Mouse (Mus musculus) heart, embryonic 10.5 days (tissue): ENCODE measurements around the gene Ldlrap1. TPM values are rescaled to one million over a fixed set of nuclear protein-coding genes. Genes with fewer than 3 reads are reported as not detected.

Experiments
- DNase-seq: peaks from one replicate; pipeline ENCODE4 v3.0.0-alpha.2; 2017; ENCODE audit warnings: low spot score
- H3K27ac ChIP-seq: fragments of 300-500 bp; sonication (generic); 2 replicates; pipeline ENCODE4 v1.5.1; 2016; ENCODE audit warnings: mild to moderate bottlenecking
- H3K27me3 ChIP-seq: fragments of 300-500 bp; sonication (generic); 2 replicates; pipeline ENCODE4 v1.6.1; 2016; ENCODE audit warnings: mild to moderate bottlenecking; ENCODE audit not compliant: poor library complexity, insufficient read depth, severe bottlenecking
- H3K36me3 ChIP-seq: fragments of 300-500 bp; sonication (generic); 2 replicates; pipeline ENCODE4 v1.6.1; 2016; ENCODE audit warnings: mild to moderate bottlenecking, moderate library complexity
- H3K4me1 ChIP-seq: fragments of 300-500 bp; sonication (generic); 2 replicates; pipeline ENCODE4 v1.6.1; 2016; ENCODE audit warnings: mild to moderate bottlenecking
- H3K4me3 ChIP-seq: fragments of 300-500 bp; sonication (generic); 2 replicates; pipeline ENCODE4 v1.5.1; 2016; ENCODE audit warnings: mild to moderate bottlenecking, moderate library complexity
- H3K9me3 ChIP-seq: fragments of 300-500 bp; sonication (generic); 2 replicates; pipeline ENCODE4 v1.6.1; 2016; ENCODE audit warnings: mild to moderate bottlenecking, moderate library complexity
- WGBS: fragments of 180-500 bp; shearing (Covaris S2); methylation state at CpG from one replicate; pipeline ENCODE4 v1.1.7; 2016; 5-methylcytosine and 5-hydroxymethylcytosine counted together
- polyA plus RNA-seq: library from polyadenylated mRNA; unstranded; fragments of >200 nt; fragmentation: Nextera tagmentation; extraction: Ambion mirVana; gene quantifications from 2 replicates; pipeline ENCODE4 v1.2.1, GENCODE M21; 2016

Ldlrap1 gene
- polyA plus RNA-seq, 1 experiment from 2014 or later = 17.6 TPM

DNA sequence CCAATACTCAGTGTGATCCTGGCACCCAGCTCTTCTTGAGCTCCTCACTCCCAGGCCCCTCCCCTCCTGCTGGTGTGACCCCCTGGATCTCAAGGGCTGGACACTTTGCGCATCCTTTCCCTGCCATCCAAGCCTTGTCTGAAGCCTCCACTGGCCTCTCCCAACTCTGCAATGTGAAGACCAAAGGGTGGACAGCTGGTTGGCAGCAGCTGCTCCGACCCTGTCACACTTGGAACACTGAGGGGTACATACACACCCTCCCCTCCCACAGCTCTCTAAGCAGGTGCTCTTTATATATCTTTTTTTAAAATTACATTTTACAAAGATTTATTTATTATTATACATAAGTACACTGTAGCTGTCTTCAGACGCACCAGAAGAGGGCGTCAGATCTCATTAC lies 27.6 kb downstream of the Ldlrap1 start:
- Histone ChIP-seq H3K27ac (no peak overlapping the region), H3K36me3 (peaks cover 3% of the 10 kb centered on the region; the same call in 1 of the 2 replicates), H3K4me1 (peaks cover 61% of the 10 kb centered on the region), H3K27me3 (0 out of 2 replicates have a peak, but pooled peaks cover 8% of the 10 kb centered on the region), H3K9me3 (no peaks in the 10 kb centered on the region), H3K4me3 (no peak overlapping the region)
- WGBS = 92% methylated on average over 4 of the region's 4 CpGs
- no peak for DNase-seq

DNA sequence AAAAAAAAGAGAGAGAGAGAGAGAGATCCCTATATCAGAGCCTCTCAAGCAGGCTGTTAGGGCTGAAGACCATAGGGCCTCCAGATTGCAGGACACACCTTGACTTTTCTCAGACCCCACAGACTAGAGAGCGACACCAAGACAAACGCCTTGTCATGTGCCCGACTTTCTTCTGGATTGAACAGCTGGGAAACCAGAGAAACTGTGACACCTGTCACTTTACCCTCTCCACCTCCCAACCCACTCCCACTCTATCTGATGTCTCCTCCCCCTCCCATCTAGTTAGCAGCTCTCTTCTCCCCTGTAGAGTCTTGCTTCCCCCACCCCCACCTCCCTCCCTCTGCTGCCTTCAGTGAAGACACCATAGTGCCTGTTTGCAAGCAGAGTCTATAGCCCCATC lies 28.3 kb downstream of the Ldlrap1 start:
- no peaks in the 10 kb centered on the region for H3K9me3 ChIP-seq
- WGBS = 71% methylated on average over 3 of the region's 3 CpGs
- no peak overlapping the region for H3K4me3 ChIP-seq
- peaks cover 59% of the 10 kb centered on the region for H3K4me1 ChIP-seq
- no peak for DNase-seq
- 0 out of 2 replicates have a peak, but pooled peaks cover 8% of the 10 kb centered on the region for H3K27me3 ChIP-seq
- no peak overlapping the region for H3K27ac ChIP-seq
- H3K36me3 ChIP-seq = peaks cover 3% of the 10 kb centered on the region; the same call in 1 of the 2 replicates

DNA sequence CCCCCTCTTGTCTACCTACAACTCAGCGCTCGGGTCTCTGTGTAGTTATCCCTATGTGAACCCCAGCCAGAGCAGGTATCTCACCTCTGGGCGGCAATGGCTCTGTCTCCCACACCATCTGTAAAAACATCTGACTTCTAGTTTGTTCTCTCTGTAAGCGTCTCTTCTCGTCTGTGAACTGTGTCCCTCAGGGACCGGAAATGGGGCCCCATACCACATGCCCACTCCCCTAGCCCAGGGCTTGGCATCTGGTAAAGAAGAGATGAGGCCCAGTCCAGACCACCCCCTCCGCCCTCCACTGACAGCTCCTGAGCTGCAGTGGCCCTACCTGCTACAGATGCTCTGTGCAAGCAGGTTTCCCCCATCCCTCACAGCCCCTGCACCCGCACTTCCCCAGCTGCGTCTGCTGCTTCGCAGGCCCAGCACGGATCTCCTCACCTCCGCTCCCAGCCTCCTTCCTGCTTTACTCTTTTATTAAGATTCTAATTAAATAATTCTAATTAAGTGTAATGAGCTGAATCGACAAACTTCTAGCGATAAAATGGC lies 30.4 kb downstream of the Ldlrap1 start:
- Histone ChIP-seq H3K4me3 (no peak overlapping the region), H3K27ac (no peak overlapping the region), H3K27me3 (0 out of 2 replicates have a peak, but pooled peaks cover 8% of the 10 kb centered on the region), H3K9me3 (no peaks in the 10 kb centered on the region), H3K36me3 (no peaks in the 10 kb centered on the region), H3K4me1 (peaks cover 50% of the 10 kb centered on the region)
- no peak for DNase-seq
- WGBS = 63% methylated on average over 14 of the region's 14 CpGs

DNA sequence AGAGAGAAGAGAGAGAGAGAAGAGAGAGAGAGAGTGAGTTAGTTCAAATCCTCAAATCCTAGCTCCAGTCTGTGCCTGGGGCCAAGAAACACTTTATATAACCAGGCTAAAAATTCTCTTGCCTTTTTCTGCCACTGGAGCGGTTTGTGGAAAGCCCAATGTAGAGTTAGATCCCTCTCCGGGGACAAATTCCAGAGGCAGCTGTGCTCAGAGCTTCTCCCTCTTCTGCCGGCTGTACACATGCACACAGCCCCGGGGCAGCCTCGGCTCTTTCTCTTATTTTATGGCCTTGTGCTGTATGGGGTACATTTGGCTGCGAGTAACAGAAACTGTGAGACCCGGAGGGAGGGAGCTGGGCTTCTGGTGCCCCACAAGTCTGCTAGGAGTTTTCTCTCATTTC lies 31.7 kb downstream of the Ldlrap1 start:
- Histone ChIP-seq H3K9me3 (no peaks in the 10 kb centered on the region), H3K4me3 (no peak overlapping the region), H3K27ac (no peak overlapping the region), H3K36me3 (no peaks in the 10 kb centered on the region), H3K27me3 (0 out of 2 replicates have a peak, but pooled peaks cover 8% of the 10 kb centered on the region), H3K4me1 (peaks cover 38% of the 10 kb centered on the region)
- DNase-seq = no peak
- WGBS = 68% methylated on average over 7 of the region's 7 CpGs

DNA sequence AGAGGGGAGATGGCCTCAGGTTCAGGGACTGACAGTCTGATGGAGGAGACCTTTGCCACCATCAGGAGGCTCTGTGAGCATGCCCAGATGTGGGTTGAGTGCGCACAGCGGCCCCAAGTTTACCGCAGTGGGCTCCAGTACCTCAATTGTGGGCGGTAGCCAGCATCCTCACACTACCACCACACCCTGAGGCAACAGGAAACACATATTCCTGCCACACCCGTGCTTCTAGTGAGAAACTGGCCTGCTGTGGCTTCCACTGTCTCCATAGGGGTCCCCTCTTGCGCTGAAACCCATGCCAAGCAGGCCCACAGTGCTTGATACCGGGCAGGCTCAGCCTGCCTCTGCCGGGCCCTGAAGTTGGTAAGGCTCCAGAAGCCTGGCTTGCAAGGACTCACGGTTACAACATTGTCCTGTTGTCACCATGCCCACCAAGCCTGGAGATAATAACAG lies 33.2 kb downstream of the Ldlrap1 start:
- 41% methylated on average over 9 of the region's 9 CpGs for WGBS
- peak overlapping the region; percentile 38; the same call in 1 of the 2 replicates for H3K4me3 ChIP-seq
- H3K36me3 ChIP-seq = no peaks in the 10 kb centered on the region
- H3K27ac ChIP-seq = peak overlapping the region; percentile 77
- H3K9me3 ChIP-seq = no peaks in the 10 kb centered on the region
- H3K27me3 ChIP-seq = 0 out of 2 replicates have a peak, but pooled peaks cover 8% of the 10 kb centered on the region
- H3K4me1 ChIP-seq = peaks cover 46% of the 10 kb centered on the region
- no peak for DNase-seq

DNA sequence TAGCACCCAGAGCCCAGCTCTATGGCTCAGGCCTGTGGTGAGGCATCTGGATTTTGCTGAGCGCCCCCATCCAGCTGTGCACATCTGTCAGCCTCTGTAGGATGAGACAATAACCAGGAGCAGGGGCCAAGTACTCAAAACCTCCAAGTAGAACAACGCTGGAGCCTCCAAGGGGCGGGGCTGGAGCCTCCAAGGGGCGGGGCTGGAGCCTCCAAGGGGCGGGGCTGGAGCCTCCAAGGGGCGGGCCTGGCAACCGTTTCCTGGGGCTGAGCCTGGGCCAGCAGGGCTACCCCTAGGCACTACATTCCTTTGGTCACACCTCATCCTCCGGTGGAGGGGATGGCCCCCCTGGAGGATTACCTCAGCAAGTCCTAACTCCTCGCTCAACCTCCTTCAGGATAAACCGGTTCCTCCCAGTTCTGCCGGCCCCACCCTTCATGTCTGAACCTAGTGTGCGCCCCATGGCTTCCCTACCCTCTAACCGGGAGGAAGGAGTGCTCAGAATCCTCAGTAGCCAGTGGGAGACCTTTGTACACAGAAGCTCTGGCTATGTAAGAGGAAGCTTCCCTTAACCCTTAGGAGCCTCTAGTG lies 33.7 kb downstream of the Ldlrap1 start:
- no peaks in the 10 kb centered on the region for H3K36me3 ChIP-seq
- 0 out of 2 replicates have a peak, but pooled peaks cover 8% of the 10 kb centered on the region for H3K27me3 ChIP-seq
- peaks cover 48% of the 10 kb centered on the region for H3K4me1 ChIP-seq
- H3K27ac ChIP-seq = peak overlapping the region; percentile 77
- peak overlapping the region; percentile 38 for H3K4me3 ChIP-seq
- WGBS = 3% methylated on average over 13 of the region's 13 CpGs
- H3K9me3 ChIP-seq = no peaks in the 10 kb centered on the region
- DNase-seq = peak; percentile 84

DNA sequence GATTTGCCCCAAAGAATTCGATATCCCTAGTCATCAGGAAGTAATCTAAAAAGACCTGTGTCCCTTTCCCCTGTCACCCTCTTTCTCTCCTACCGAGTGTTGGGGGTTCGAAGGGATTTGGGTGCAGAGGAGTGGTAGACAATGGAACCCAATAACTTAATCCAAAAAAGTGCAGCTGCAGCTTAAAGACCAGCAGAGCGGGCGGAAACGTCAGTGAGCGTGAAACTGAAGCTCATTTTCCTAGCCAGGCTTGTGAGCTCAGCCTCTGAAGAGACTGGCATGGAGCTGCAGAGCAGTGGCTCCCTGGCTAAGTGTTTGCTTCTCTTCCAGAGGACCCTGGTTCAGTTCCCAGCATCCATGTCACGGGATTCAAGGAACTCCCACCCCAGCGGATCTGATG lies 34.5 kb downstream of the Ldlrap1 start:
- no peak for DNase-seq
- peaks cover 51% of the 10 kb centered on the region for H3K4me1 ChIP-seq
- no peaks in the 10 kb centered on the region for H3K9me3 ChIP-seq
- H3K27ac ChIP-seq = no peak overlapping the region
- WGBS = 65% methylated on average over 9 of the region's 9 CpGs
- H3K36me3 ChIP-seq = no peaks in the 10 kb centered on the region
- no peak overlapping the region for H3K4me3 ChIP-seq
- H3K27me3 ChIP-seq = 0 out of 2 replicates have a peak, but pooled peaks cover 8% of the 10 kb centered on the region

DNA sequence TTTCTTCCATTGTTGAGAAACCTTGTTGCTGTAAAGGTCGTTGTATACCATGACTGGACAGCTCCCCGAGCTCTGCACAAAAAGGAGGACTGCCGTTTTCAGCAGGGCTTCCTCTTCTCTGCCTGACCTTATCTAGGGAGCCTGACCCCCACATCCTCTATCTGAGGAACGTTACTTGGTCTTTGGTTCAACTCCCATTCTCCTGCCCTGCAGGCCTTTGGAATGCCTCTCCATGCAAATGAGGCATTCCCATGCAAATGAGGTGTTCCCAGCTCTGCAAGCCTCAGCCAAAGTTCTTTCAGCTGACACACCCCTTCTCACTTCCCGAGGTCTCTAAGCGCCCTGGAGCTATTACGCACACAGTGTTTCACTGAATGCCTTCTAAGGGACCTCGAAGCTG lies 37.7 kb downstream of the Ldlrap1 start:
- no peaks in the 10 kb centered on the region for H3K9me3 ChIP-seq
- H3K4me3 ChIP-seq = peak overlapping the region; percentile 16; the same call in 1 of the 2 replicates
- H3K4me1 ChIP-seq = peaks cover 41% of the 10 kb centered on the region
- peak overlapping the region; percentile 31; the same call in 1 of the 2 replicates for H3K27ac ChIP-seq
- DNase-seq = no peak
- H3K36me3 ChIP-seq = no peaks in the 10 kb centered on the region
- WGBS = 1% methylated on average over 8 of the region's 8 CpGs
- H3K27me3 ChIP-seq = no peaks in the 10 kb centered on the region

DNA sequence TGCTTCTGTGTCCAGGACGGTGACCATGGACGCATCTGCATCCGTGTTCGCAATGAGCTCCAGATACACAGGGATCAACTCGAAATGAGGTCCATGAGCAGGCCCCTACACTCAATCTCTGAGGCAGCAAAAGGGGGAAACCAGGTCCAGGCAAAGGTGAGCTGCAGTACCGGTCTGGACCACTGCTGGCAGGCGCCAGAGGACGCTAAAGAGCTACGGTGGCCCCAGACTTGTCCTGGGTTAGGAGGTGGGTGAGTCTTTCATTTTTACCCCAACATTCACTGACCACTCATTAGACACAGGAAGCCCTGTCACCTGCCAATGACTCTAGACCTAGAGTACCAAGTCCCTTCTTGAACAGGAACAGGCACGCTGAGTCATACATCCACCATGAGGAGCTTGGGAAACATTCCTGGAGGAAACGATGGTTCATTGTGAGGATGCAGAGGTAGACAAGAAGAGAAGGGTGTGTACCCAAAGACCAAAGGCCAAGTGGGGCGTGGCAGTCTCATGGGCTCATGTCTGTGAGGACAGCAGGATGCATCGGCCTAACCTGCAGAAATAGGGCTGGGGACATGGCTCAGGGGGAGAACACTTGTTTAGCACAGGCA lies 42.0 kb downstream of the Ldlrap1 start:
- WGBS = 65% methylated on average over 13 of the region's 13 CpGs
- DNase-seq = no peak
- no peak overlapping the region for H3K27ac ChIP-seq

DNA sequence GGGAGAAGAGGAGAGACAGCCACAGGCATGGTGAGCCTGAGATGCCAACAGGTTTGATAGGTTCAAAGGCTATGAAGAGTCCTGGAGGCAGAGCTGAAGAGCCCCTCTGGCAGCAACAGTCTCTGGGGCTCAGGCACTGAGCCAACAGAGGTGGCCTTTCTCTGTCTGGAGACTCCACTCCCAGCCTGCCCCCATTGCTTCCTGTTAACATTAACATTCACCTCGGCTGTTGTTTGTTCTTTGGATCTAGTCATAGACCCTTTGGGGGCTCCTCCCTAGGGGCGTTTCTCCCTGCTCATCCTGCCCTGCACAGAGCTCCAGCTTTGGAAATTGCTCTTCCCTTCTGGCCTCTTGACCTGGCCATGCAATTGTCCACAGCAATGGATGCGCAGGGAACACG lies 42.9 kb downstream of the Ldlrap1 start:
- no peak overlapping the region for H3K27ac ChIP-seq
- H3K4me1 ChIP-seq = peaks cover 31% of the 10 kb centered on the region
- no peak for DNase-seq
- H3K9me3 ChIP-seq = no peaks in the 10 kb centered on the region
- no peak overlapping the region for H3K4me3 ChIP-seq
- WGBS = 60% methylated on average over 4 of the region's 4 CpGs
- no peaks in the 10 kb centered on the region for H3K27me3 ChIP-seq
- H3K36me3 ChIP-seq = no peaks in the 10 kb centered on the region

More for the DNA sequence above, 42.0 kb downstream of the Ldlrap1 start:
- Histone ChIP-seq H3K36me3 (no peaks in the 10 kb centered on the region), H3K27me3 (no peaks in the 10 kb centered on the region), H3K9me3 (no peaks in the 10 kb centered on the region), H3K4me3 (no peak overlapping the region), H3K4me1 (peaks cover 35% of the 10 kb centered on the region)

DNA sequence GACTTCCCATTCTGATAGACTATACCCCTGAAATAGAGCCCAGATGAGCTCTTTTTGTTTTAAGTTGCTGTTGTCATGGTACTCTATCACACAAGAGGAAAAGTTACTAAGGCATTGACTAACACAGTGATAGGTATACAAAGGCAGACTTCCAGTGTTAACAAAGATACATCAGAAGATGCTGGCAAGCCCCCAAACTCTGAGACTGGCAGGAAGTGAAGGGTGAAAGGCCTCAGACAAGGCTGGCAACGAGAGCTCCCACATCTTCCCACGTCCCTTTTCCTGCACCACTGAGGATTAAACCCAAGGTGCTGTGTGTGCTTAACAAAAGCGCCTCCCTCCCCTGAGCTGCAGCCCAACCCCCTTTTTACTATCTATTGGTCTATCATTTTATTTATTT lies 44.6 kb downstream of the Ldlrap1 start:
- 64% methylated on average over 3 of the region's 3 CpGs for WGBS
- H3K9me3 ChIP-seq = no peaks in the 10 kb centered on the region
- H3K4me1 ChIP-seq = peaks cover 21% of the 10 kb centered on the region
- no peaks in the 10 kb centered on the region for H3K27me3 ChIP-seq
- no peak overlapping the region for H3K4me3 ChIP-seq
- H3K27ac ChIP-seq = no peak overlapping the region
- H3K36me3 ChIP-seq = no peaks in the 10 kb centered on the region
- DNase-seq = no peak

DNA sequence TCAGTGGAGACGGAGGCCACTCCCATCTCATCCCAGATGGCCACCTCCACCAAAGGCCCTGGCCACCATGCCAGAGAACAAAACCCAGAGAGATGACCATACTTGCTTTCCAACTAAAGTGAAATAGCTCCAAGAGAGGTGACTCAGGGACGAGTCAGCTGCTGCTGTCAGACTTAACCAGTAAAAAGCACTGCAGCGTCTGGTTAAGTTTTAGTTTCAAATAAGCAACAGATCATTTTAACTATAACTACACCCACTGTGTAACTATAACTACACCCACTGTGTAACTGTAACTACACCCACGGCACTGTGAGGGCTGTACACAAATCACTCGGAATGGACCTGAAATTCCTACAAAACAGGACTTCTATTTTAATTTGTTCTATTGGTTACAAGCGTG lies 46.7 kb downstream of the Ldlrap1 start:
- Histone ChIP-seq H3K4me1 (peaks cover 18% of the 10 kb centered on the region), H3K9me3 (no peaks in the 10 kb centered on the region), H3K4me3 (no peak overlapping the region), H3K36me3 (no peaks in the 10 kb centered on the region), H3K27ac (no peak overlapping the region), H3K27me3 (no peaks in the 10 kb centered on the region)
- 84% methylated on average over 6 of the region's 6 CpGs for WGBS
- no peak for DNase-seq

DNA sequence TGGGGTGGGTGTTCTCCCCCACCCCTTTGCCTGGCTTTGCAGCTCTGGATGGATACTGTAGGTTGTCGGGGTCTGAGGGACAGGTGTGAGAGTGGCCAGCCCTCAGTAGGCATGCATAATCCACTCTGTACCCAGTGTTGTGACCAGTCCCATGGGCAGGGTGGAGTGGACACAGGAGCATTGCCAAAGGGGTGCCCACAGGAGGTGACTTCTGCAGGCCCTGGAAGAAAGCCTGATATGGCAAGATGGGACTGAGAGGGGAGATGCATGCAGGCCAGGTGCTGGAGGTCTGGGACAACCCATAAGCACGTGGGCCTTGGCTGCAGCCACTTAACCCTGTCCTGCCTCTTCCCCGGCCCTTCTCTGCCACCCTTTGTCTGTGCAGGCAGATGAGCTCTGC lies 47.5 kb downstream of the Ldlrap1 start:
- Histone ChIP-seq H3K4me3 (no peak overlapping the region), H3K27ac (0 out of 2 replicates have a peak overlapping the region, but pooled peaks have one; percentile 26), H3K27me3 (no peaks in the 10 kb centered on the region), H3K4me1 (peaks cover 14% of the 10 kb centered on the region), H3K9me3 (no peaks in the 10 kb centered on the region), H3K36me3 (no peaks in the 10 kb centered on the region)
- peak; percentile 71 for DNase-seq
- 75% methylated on average over 3 of the region's 3 CpGs for WGBS
